Mouse (Mus musculus) liver, embryonic 14.5 days (tissue): ENCODE measurements around the gene March1. TPM values are rescaled to one million over a fixed set of nuclear protein-coding genes. Genes with fewer than 3 reads are reported as not detected.

Experiments used
- ATAC-seq: fragments of 200-750 bp; cut with Nextera tagmentation; 2 replicates; pipeline ENCODE4 v1.8.0; 2017; ENCODE audit warnings: moderate number of reproducible peaks, mild to moderate bottlenecking, moderate library complexity; ENCODE audit not compliant: insufficient read depth
- DNase-seq, 3 experiments: peaks; one replicate each; pipeline ENCODE4 v3.0.0-alpha.2; 2012 to 2013; ENCODE audit warnings: low read depth in 3 of 3, low spot score in 3 of 3
- H3K27ac ChIP-seq: fragments of 300-500 bp; sonication (generic); 2 replicates; pipeline ENCODE4 v1.5.1; 2014; ENCODE audit warnings: moderate library complexity, mild to moderate bottlenecking, control low read depth, inconsistent platforms
- H3K27me3 ChIP-seq: fragments of 300-500 bp; sonication (generic); 2 replicates; pipeline ENCODE4 v1.6.1; 2014; ENCODE audit warnings: mild to moderate bottlenecking, low read length, moderate library complexity; ENCODE audit not compliant: control insufficient read depth, insufficient read depth
- H3K36me3 ChIP-seq: fragments of 300-500 bp; sonication (generic); replicated peaks from 2 replicates; pipeline ENCODE4 v1.6.1; 2014; ENCODE audit warnings: low read depth; ENCODE audit not compliant: control insufficient read depth, insufficient read depth
- H3K4me1 ChIP-seq, 2 experiments: fragments of 200-500 bp in 1 of 2; fragments of 300-500 bp in 1 of 2; sonication (generic) in 1 of 2; replicated peaks; 2 replicates each; pipeline ENCODE4 v1.6.1; 2012 to 2014; ENCODE audit warnings: antibody characterized with exemption in 1 of 2, inconsistent platforms in 1 of 2, low read length in 1 of 2; ENCODE audit not compliant: control insufficient read depth in 2 of 2, insufficient read depth in 2 of 2
- H3K4me2 ChIP-seq: fragments of 300-500 bp; sonication (generic); 2 replicates; pipeline ENCODE4 v1.6.1; 2014; ENCODE audit warnings: low read depth, mild to moderate bottlenecking, control low read depth, moderate library complexity
- H3K4me3 ChIP-seq, 2 experiments: fragments of 200-500 bp in 1 of 2; fragments of 300-500 bp in 1 of 2; sonication (generic) in 1 of 2; 2 replicates each; pipeline ENCODE4 v1.5.1; 2012 to 2014; ENCODE audit warnings: low read depth in 2 of 2, low read length in 2 of 2, mild to moderate bottlenecking in 2 of 2, control low read depth in 1 of 2, inconsistent platforms in 1 of 2, moderate library complexity in 1 of 2; ENCODE audit not compliant: insufficient read depth in 1 of 2
- H3K9ac ChIP-seq: fragments of 300-500 bp; sonication (generic); replicated peaks from 2 replicates; pipeline ENCODE4 v1.6.1; 2014; ENCODE audit warnings: mild to moderate bottlenecking, control low read depth, moderate library complexity
- H3K9me3 ChIP-seq: fragments of 300-500 bp; sonication (generic); 2 replicates; pipeline ENCODE4 v1.6.1; 2016; ENCODE audit warnings: low read length, mixed read lengths; ENCODE audit not compliant: control insufficient read depth
- CTCF ChIP-seq: IDR thresholded peaks from 2 replicates; pipeline ENCODE4 v1.5.1; 2016; ENCODE audit warnings: antibody characterized with exemption, low read depth, control low read depth
- EP300 ChIP-seq: IDR thresholded peaks from 2 replicates; pipeline ENCODE4 v1.6.1; 2016; ENCODE audit warnings: antibody characterized with exemption, low read depth
- WGBS: fragments of 180-500 bp; shearing (Covaris S2); extraction: QIAGEN DNeasy Blood & Tissue Kit; methylation state at CpG from one replicate; pipeline ENCODE4 v1.1.7; 2014; ENCODE audit not compliant: insufficient replicate concordance; 5-methylcytosine and 5-hydroxymethylcytosine counted together
- polyA plus RNA-seq, 2 experiments: library from polyadenylated mRNA; depleted of rRNA in 1 of 2; stranded (reverse) in 1 of 2; unstranded in 1 of 2; fragments of >200 nt; fragmentation: Nextera tagmentation in 1 of 2; extraction: Ambion mirVana in 1 of 2; gene quantifications; 2 replicates each; pipeline versions ENCODE4 v1.2.1 to v1.2.3; 2012 to 2014

Gene March1
- polyA plus RNA-seq, 2 experiments: 0.60 to 0.94 TPM

DNA sequence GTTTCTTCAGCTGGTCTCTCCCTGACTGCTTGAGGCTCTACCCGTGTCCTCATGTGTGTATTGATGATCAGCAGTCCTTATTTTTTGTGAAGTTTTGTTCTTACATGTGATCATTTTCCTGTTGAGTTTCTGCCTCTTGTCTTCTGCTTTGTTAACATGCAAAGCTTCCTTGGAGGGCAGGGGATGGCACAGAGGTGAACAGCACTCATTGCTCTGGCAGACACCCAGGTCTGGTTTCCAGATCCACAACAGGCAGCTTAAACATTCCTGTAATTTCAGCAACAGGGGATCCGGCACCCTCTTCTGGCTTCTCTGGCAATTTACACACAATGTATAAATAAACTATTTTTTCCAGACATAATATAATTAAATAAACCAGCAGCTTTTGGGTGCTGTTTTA is 652.4 kb downstream of the March1 start:
- H3K27me3 ChIP-seq: no peaks in the 10 kb centered on the region
- H3K4me1 ChIP-seq: no peaks in the 10 kb centered on the region
- DNase-seq: no peak
- no peaks in the 10 kb centered on the region for H3K9me3 ChIP-seq
- H3K4me2 ChIP-seq: no peak overlapping the region
- H3K36me3 ChIP-seq: no peaks in the 10 kb centered on the region
- no peak overlapping the region for H3K27ac ChIP-seq
- WGBS: 57% methylated on average over 2 of the region's 2 CpGs
- TF ChIP-seq EP300: no peak
- no peak for TF ChIP-seq CTCF
- no peak overlapping the region for H3K4me3 ChIP-seq
- ATAC-seq: no peak
- no peak overlapping the region for H3K9ac ChIP-seq

DNA sequence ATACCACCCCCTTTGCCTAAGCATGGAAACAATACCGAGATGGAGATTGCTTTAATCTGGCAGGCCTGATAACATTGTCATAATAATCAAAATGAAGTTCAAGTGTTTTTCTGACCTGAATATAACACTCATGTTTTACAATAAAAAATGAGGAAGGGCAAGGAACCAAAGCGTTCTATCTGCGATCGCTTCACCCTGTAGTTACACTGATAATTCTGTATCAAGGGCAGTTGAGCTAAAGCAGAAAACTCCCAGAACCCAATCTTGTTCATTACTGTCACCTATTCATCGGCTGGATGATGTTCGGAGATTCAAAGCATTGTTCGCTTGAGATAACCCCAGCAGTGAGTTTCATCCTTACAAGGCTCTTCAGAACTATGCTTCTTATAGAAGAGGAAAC is 700.1 kb downstream of the March1 start:
- Histone ChIP-seq H3K27me3 (no peaks in the 10 kb centered on the region), H3K27ac (no peak overlapping the region), H3K9ac (no peak overlapping the region), H3K36me3 (no peaks in the 10 kb centered on the region), H3K4me1 (no peaks in the 10 kb centered on the region), H3K4me2 (no peak overlapping the region), H3K9me3 (no peaks in the 10 kb centered on the region), H3K4me3 (no peak overlapping the region)
- ATAC-seq (no peak), DNase-seq (no peak)
- WGBS: 67% methylated on average over 7 of the region's 7 CpGs
- TF ChIP-seq CTCF: no peak
- TF ChIP-seq EP300: no peak

DNA sequence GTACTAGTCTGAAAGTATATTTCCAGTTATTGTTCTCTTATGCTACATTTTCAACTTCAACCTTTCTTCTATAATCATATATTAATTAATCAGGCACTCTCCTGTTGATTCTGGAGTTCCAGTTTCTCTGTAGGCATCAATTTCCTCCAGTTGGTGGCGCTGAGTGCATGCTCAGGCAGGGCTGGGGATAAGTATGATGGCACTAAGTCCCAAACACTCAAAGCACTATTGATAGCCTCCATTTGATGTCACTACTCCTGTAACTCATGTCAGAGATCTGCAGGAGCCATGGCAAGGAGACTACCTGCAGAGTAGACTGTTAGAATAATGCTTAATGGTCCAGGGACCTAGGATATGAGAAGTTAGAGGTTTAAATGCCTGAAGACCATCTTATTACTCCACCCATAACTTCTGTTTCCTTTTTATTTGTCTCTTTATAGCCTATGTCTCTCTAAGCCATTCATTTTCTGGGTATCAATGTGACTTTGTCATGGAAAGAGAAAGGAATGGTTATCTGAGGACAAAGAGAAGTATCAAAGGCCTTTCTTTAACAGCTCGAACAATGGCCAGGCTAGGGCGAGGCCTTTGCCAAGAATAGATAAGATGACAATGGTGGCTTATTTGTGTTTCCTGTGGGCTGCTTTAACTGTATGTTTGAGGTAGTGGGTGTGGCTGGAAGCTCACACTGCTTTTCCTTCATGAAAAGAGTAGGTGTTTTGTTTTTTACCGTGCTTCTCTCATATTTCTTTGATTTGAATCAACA is 705.5 kb downstream of the March1 start:
- Histone ChIP-seq H3K36me3 (no peaks in the 10 kb centered on the region), H3K9me3 (no peaks in the 10 kb centered on the region), H3K4me1 (peaks cover 0 to 2% of the 10 kb centered on the region in 2 experiments; a peak in 1 of 4 replicates), H3K4me2 (no peak overlapping the region), H3K4me3 (no peak overlapping the region), H3K27ac (no peak overlapping the region), H3K9ac (no peak overlapping the region), H3K27me3 (no peaks in the 10 kb centered on the region)
- ATAC-seq (peak; percentile 68), DNase-seq (no peak)
- peak; percentile 51 for TF ChIP-seq CTCF
- TF ChIP-seq EP300: no peak
- WGBS: 13% methylated on average over 4 of the region's 4 CpGs

DNA sequence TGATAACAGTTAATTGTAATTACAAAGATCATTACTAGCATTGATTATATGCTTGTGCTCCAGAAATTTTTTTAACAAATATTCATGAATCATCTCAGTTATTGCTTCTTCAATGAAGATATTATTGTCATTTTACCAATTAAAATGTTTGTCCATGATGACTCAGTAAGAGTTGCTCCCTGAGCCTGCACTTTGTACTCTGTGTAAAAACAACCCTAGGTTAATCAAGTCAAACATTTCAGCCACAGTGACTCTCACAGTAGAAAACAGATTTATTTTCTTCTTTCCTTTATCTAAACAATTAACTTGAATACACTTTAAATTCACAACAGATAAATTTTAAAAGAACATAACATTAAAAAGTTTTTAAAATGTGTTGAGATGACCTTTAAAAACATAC is 708.7 kb downstream of the March1 start:
- H3K27me3 ChIP-seq: no peaks in the 10 kb centered on the region
- DNase-seq: no peak
- no peak for ATAC-seq
- no peak overlapping the region for H3K4me3 ChIP-seq
- no peaks in the 10 kb centered on the region for H3K9me3 ChIP-seq
- H3K36me3 ChIP-seq: no peaks in the 10 kb centered on the region
- peaks cover 0 to 2% of the 10 kb centered on the region in 2 experiments; a peak in 1 of 4 replicates for H3K4me1 ChIP-seq
- H3K9ac ChIP-seq: no peak overlapping the region
- no peak overlapping the region for H3K27ac ChIP-seq
- no peak for TF ChIP-seq CTCF
- TF ChIP-seq EP300: no peak
- no peak overlapping the region for H3K4me2 ChIP-seq

DNA sequence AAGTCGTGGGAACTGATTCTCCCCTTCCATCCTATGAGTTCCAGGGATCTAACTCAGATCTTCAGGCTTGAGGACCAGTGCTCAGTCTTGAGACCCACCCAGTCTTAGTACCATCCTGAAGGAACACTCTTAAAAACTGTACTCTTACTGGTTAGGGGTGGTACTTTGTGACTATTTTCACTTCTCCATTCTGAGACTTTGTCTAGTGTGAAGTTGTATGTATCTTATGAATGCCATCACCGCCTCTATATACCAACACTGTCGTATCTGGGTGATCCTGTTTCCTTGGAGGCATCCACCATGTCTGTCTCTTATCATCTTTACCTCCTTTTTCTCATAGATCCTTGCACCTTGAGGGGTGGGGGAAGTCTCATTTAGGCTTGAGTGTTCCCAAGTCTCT is 714.5 kb downstream of the March1 start:
- DNase-seq: no peak
- no peak overlapping the region for H3K9ac ChIP-seq

More for the DNA sequence above, 714.5 kb downstream of the March1 start:
- Histone ChIP-seq H3K4me2 (no peak overlapping the region), H3K4me3 (no peak overlapping the region), H3K27me3 (no peaks in the 10 kb centered on the region), H3K36me3 (no peaks in the 10 kb centered on the region), H3K27ac (no peak overlapping the region), H3K9me3 (no peaks in the 10 kb centered on the region), H3K4me1 (no peaks in the 10 kb centered on the region)
- no peak for ATAC-seq
- WGBS: 70% methylated on average over 3 of the region's 3 CpGs
- TF ChIP-seq CTCF (no peak), EP300 (no peak)
